Mouse (Mus musculus): ENCODE results near the gene 5730596B20Rik. TPM values are rescaled to one million over a fixed set of nuclear protein-coding genes. Genes with fewer than 3 reads are reported as not detected.

The 5730596B20Rik gene
- polyA plus RNA-seq, 1 experiment from 2014 or later = 1.5 TPM

DNA sequence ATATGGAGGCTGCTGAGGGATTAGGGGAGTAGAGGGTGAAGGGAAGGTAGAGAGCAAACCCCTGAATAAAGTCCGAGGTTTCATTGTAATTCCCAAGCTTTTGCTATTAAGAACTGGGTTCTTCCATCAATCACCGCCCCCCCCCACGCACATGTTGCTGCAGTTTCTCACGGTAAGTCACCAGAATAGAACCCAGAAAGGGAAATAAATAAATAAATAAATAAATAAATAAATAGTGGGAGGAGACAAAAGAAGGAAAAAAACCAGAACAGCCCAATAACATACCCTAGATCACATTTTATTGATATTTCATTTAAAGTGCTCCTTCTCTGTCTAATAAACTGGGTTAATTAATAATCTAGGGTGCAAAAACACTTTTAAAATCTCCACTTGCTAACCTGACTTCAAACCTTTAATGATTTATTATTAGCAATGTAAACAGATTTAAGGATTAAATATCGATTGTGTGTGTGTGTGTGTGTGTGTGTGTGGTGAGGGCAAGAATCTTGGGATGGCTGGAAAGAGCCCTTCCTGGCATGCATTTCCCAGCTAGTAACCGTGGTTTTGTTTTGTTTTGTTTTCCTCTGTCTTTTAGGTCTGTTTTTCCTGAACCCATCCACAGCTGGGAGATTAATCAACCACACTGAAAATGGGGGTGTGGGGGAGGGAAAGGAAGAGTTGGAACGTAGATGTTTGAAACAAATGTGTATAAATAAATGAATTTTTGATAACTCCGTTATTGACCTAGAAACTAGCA is 15.8 kb upstream of the 5730596B20Rik start:
- peak overlapping the region; percentile 93 for H3K27ac ChIP-seq (ENCODE audit: low read length)
- H3K4me1 ChIP-seq (ENCODE audit: insufficient read depth, low read depth, low read length) = 0 out of 2 replicates have a peak, but pooled peaks cover 4% of the 10 kb centered on the region
- WGBS = 10% methylated on average over 8 of the region's 8 CpGs
- peaks cover 20% of the 10 kb centered on the region; the same call in 1 of the 2 replicates for H3K27me3 ChIP-seq (replicated peaks; ENCODE audit: insufficient read depth, low read length)
- ATAC-seq (no peak), DNase-seq (ENCODE audit: low spot score) (peak; percentile 49)
- H3K4me2 ChIP-seq (replicated peaks; ENCODE audit: low read depth, low read length) = peak overlapping the region; percentile 79
- H3K9ac ChIP-seq (replicated peaks; ENCODE audit: low read depth) = no peak overlapping the region
- H3K36me3 ChIP-seq (ENCODE audit: insufficient read depth, low read length) = no peaks in the 10 kb centered on the region
- H3K9me3 ChIP-seq (ENCODE audit: low read length) = no peaks in the 10 kb centered on the region
- H3K4me3 ChIP-seq (ENCODE audit: low read depth, low read length) = peak overlapping the region; percentile 69
- TF ChIP-seq CTCF (IDR thresholded peaks at IDR 0.05) = no peak

DNA sequence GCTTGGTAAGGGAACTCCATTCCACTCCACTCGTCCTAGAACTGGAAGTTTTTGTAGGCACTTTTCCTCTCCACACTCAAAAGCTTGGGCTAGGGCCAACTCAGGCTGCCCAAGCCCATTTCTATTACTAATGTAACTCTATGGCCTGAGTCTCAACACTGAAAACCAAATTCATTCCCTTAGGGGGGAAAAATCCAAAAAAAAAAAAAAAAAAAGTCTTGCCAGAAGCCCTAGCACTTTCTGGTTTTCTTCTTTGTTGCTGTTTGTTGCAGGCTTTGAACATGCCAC is 15.3 kb upstream of the 5730596B20Rik start:
- Histone ChIP-seq H3K27me3 (replicated peaks; ENCODE audit: insufficient read depth, low read length) (peaks cover 16% of the 10 kb centered on the region; the same call in 1 of the 2 replicates), H3K9me3 (ENCODE audit: low read length) (no peaks in the 10 kb centered on the region), H3K4me1 (ENCODE audit: insufficient read depth, low read depth, low read length) (0 out of 2 replicates have a peak, but pooled peaks cover 4% of the 10 kb centered on the region), H3K27ac (ENCODE audit: low read length) (peak overlapping the region; percentile 66), H3K4me3 (ENCODE audit: low read depth, low read length) (no peak overlapping the region), H3K9ac (replicated peaks; ENCODE audit: low read depth) (no peak overlapping the region), H3K36me3 (ENCODE audit: insufficient read depth, low read length) (no peaks in the 10 kb centered on the region), H3K4me2 (replicated peaks; ENCODE audit: low read depth, low read length) (peak overlapping the region; percentile 36; the same call in 1 of the 2 replicates)
- ATAC-seq = no peak
- peak; percentile 54 for DNase-seq (ENCODE audit: low spot score)
- TF ChIP-seq CTCF (IDR thresholded peaks at IDR 0.05) = no peak
- no peak for TF ChIP-seq EP300 (IDR thresholded peaks at IDR 0.05)
- WGBS = 0% methylated on average over 1 of the region's 1 CpGs

DNA sequence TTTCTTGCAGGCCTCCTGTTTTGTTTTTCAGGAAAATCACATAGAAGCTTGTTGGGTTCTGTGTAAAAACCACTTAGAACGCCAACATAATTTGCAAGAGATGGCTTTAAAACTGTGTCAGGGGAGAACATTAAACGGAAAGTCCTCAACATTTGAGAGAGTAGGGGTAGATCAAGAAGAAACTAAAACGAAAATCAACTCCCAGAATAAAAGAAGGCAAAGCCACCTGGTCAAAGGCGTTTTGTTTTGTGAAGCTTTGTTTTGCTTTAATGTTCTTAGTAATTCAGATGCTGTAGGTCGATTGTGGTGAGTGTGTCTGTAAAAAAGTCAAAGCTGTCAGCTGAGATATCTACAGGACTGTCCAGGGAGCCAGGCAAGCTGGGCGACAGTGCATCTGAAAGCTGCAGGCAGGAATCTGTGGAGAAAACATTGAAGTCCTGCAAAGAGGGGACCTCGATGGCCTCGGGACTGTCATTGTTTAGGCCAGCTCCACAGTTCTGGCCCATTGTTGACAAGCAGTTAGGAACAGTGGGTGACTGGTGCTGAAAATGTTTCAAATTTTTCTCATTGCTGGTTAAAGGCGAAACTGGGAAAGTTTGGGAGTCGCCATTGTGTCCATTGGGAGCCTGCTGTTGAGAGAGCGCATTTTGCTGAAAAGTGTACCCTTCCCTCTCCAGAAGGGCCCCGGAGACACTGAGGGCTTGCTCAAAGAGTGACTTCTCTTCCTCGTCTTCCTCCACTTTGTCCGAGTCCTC is 14.5 kb upstream of the 5730596B20Rik start:
- Histone ChIP-seq H3K9ac (replicated peaks; ENCODE audit: low read depth) (peak overlapping the region; percentile 50), H3K27ac (ENCODE audit: low read length) (peak overlapping the region; percentile 79), H3K36me3 (ENCODE audit: insufficient read depth, low read length) (no peaks in the 10 kb centered on the region), H3K9me3 (ENCODE audit: low read length) (no peaks in the 10 kb centered on the region), H3K4me3 (ENCODE audit: low read depth, low read length) (peak overlapping the region; percentile 54), H3K4me2 (replicated peaks; ENCODE audit: low read depth, low read length) (peak overlapping the region; percentile 70), H3K4me1 (ENCODE audit: insufficient read depth, low read depth, low read length) (0 out of 2 replicates have a peak, but pooled peaks cover 4% of the 10 kb centered on the region), H3K27me3 (replicated peaks; ENCODE audit: insufficient read depth, low read length) (peaks cover 8% of the 10 kb centered on the region; the same call in 1 of the 2 replicates)
- no peak for ATAC-seq
- no peak for TF ChIP-seq EP300 (IDR thresholded peaks at IDR 0.05)
- no peak for TF ChIP-seq CTCF (IDR thresholded peaks at IDR 0.05)
- 14% methylated on average over 14 of the region's 14 CpGs for WGBS
- DNase-seq (ENCODE audit: low spot score) = peak; percentile 23

DNA sequence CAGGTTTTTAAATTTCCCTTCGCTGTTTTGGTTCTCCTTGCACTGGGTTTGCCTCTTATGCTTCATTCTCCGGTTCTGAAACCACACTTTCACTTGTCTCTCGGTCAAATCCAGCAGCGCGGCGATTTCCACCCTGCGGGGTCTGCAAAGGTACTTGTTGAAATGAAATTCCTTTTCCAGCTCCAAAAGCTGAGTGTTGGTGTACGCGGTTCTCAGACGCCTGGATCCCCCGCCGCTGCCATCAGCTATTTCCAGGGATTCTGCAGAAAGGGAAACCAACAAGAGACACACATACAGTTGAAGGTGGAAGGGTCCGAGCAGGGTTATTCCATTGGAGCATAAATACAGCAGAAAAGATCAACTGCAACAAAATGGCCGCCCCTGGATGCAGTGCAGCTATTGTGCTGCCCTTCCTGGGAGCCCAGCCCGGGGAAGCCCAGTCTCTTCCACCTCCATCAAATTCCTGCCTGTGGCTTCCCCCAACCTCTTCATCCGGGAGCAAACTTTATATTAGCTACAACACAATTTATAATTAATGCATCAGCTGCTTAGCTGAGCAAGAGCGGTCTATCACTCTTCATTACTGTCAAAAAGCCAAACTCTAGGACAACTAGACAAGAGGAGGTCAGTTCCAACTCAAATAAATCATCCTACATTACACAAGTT is 13.8 kb upstream of the 5730596B20Rik start:
- peak overlapping the region; percentile 79 for H3K27ac ChIP-seq (ENCODE audit: low read length)
- 0 out of 2 replicates have a peak, but pooled peaks cover 5% of the 10 kb centered on the region for H3K4me1 ChIP-seq (ENCODE audit: insufficient read depth, low read depth, low read length)
- H3K27me3 ChIP-seq (replicated peaks; ENCODE audit: insufficient read depth, low read length) = peaks cover 6% of the 10 kb centered on the region; the same call in 1 of the 2 replicates
- ATAC-seq (peak; percentile 22), DNase-seq (ENCODE audit: low spot score) (peak; percentile 88)
- H3K4me2 ChIP-seq (replicated peaks; ENCODE audit: low read depth, low read length) = peak overlapping the region; percentile 70
- no peak for TF ChIP-seq CTCF (IDR thresholded peaks at IDR 0.05)
- TF ChIP-seq EP300 (IDR thresholded peaks at IDR 0.05) = 0 out of 2 replicates have a peak, but pooled peaks have one; percentile 38
- H3K9ac ChIP-seq (replicated peaks; ENCODE audit: low read depth) = peak overlapping the region; percentile 50
- H3K36me3 ChIP-seq (ENCODE audit: insufficient read depth, low read length) = no peaks in the 10 kb centered on the region
- H3K4me3 ChIP-seq (ENCODE audit: low read depth, low read length) = peak overlapping the region; percentile 54
- H3K9me3 ChIP-seq (ENCODE audit: low read length) = no peaks in the 10 kb centered on the region
- 2% methylated on average over 17 of the region's 17 CpGs for WGBS

DNA sequence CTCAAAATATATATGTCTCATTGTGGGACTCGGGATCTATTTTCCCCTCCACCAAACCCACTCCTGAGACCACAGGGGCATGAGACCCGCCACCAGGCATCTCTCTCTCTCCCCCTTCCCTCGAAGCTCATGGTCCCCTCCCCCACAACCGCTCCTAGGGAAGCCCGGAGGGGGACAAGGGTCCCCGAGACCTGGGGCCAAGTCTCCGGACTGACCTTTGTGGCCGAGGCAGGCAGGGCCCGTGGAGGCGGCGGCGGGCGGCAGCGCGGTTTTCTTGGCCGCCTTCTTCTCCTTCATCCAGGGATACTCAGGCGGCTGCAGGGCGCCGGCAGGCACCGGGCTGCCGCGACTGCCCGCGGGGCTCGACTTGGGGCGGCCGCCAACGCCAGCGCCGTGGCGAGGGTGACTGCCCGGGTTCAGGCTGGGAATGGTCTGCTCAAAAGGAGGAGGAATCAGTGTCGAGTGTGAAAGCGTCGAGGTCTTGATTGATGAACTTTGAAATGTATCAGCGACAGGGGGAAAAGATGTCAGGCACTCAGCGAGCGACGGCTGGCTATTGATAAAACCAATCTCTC is 13.2 kb upstream of the 5730596B20Rik start:
- TF ChIP-seq EP300 (IDR thresholded peaks at IDR 0.05) (no peak), CTCF (IDR thresholded peaks at IDR 0.05) (no peak)
- Histone ChIP-seq H3K4me3 (ENCODE audit: low read depth, low read length) (peak overlapping the region; percentile 54), H3K27ac (ENCODE audit: low read length) (peak overlapping the region; percentile 79), H3K4me1 (ENCODE audit: insufficient read depth, low read depth, low read length) (0 out of 2 replicates have a peak, but pooled peaks cover 7% of the 10 kb centered on the region), H3K9ac (replicated peaks; ENCODE audit: low read depth) (peak overlapping the region; percentile 50), H3K9me3 (ENCODE audit: low read length) (no peaks in the 10 kb centered on the region), H3K36me3 (ENCODE audit: insufficient read depth, low read length) (no peaks in the 10 kb centered on the region), H3K27me3 (replicated peaks; ENCODE audit: insufficient read depth, low read length) (peaks cover 6% of the 10 kb centered on the region; the same call in 1 of the 2 replicates), H3K4me2 (replicated peaks; ENCODE audit: low read depth, low read length) (peak overlapping the region; percentile 70)
- ATAC-seq (peak; percentile 12; the same call in 1 of the 2 replicates), DNase-seq (ENCODE audit: low spot score) (peak; percentile 65)
- 2% methylated on average over 39 of the region's 39 CpGs for WGBS
